Mouse (Mus musculus) hindbrain, embryonic 12.5 days (tissue): ENCODE data around the gene Irf8. TPM values are rescaled to one million over a fixed set of nuclear protein-coding genes. Genes with fewer than 3 reads are reported as not detected.
"Not testable (repeated sequence)": the region's sequence is repeated elsewhere in the genome, so short reads cannot be mapped to it uniquely, and the experiment has no call there.

Experiments
- ATAC-seq: fragments of 200-750 bp; cut with Nextera tagmentation; 2 replicates; pipeline ENCODE4 v1.8.0; 2017; ENCODE audit warnings: moderate TSS enrichment; ENCODE audit not compliant: low FRiP score
- H3K27ac ChIP-seq: fragments of 300-500 bp; sonication (generic); 2 replicates; pipeline ENCODE4 v1.5.1; 2016; ENCODE audit warnings: mild to moderate bottlenecking
- H3K27me3 ChIP-seq: fragments of 300-500 bp; sonication (generic); 2 replicates; pipeline ENCODE4 v1.6.1; 2016; ENCODE audit warnings: mild to moderate bottlenecking
- H3K36me3 ChIP-seq: fragments of 300-500 bp; sonication (generic); 2 replicates; pipeline ENCODE4 v1.6.1; 2016; ENCODE audit warnings: mild to moderate bottlenecking
- H3K4me1 ChIP-seq: fragments of 300-500 bp; sonication (generic); 2 replicates; pipeline ENCODE4 v1.6.1; 2016
- H3K4me2 ChIP-seq: fragments of 300-500 bp; sonication (generic); replicated peaks from 2 replicates; pipeline ENCODE4 v1.6.1; 2016; ENCODE audit warnings: mild to moderate bottlenecking
- H3K4me3 ChIP-seq: fragments of 300-500 bp; sonication (generic); 2 replicates; pipeline ENCODE4 v1.5.1; 2016; ENCODE audit warnings: mild to moderate bottlenecking
- H3K9ac ChIP-seq: fragments of 300-500 bp; sonication (generic); 2 replicates; pipeline ENCODE4 v1.6.1; 2016; ENCODE audit warnings: mild to moderate bottlenecking, moderate library complexity
- H3K9me3 ChIP-seq: fragments of 300-500 bp; sonication (generic); replicated peaks from 2 replicates; pipeline ENCODE4 v1.6.1; 2016; ENCODE audit warnings: mild to moderate bottlenecking
- WGBS: fragments of 180-500 bp; shearing (Covaris S2); methylation state at CpG from one replicate; pipeline ENCODE4 v1.1.7; 2016; 5-methylcytosine and 5-hydroxymethylcytosine counted together
- polyA plus RNA-seq: library from polyadenylated mRNA; unstranded; fragments of >200 nt; fragmentation: Nextera tagmentation; extraction: Ambion mirVana; gene quantifications from 2 replicates; pipeline ENCODE4 v1.2.1, GENCODE M21; 2016

The Irf8 gene
- polyA plus RNA-seq, 1 experiment from 2014 or later, result 3.7 TPM

DNA sequence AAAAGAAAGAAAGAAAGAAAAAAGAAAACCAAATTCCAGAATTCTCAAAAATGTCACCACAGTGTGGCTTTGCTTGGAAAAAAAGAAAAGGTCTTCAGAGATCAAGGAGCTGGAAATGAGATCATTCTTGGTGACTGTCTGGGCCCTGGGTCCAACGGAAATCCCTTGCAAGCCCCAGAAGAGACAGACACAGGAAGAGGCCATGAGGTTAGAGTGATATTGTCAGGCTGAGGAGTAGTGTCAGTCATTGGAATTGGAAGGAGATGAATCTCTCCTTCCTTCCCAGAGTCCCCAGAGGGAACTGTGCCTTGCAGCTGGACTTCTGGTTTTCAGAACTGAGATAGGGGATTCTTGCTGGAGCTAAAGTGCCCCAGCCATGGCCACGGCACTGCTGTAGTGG, 36.6 kb upstream of the Irf8 start:
- H3K36me3 ChIP-seq, result no peaks in the 10 kb centered on the region
- H3K27ac ChIP-seq, result no peak overlapping the region
- WGBS, result 61% methylated on average over 2 of the region's 2 CpGs
- H3K9me3 ChIP-seq, result 0 out of 2 replicates have a peak, but pooled peaks cover 3% of the 10 kb centered on the region
- ATAC-seq, result no peak
- peaks cover 6% of the 10 kb centered on the region; the same call in 1 of the 2 replicates for H3K4me1 ChIP-seq
- no peak overlapping the region for H3K9ac ChIP-seq
- no peak overlapping the region for H3K4me3 ChIP-seq
- no peaks in the 10 kb centered on the region; the same call in 1 of the 2 replicates for H3K27me3 ChIP-seq
- no peak overlapping the region for H3K4me2 ChIP-seq

GRCm38 (mm10) chr8:120700053-120700452, 36.1 kb upstream of the Irf8 start:
- Histone ChIP-seq H3K4me1 (peaks cover 6% of the 10 kb centered on the region; the same call in 1 of the 2 replicates), H3K9me3 (0 out of 2 replicates have a peak, but pooled peaks cover 3% of the 10 kb centered on the region), H3K27ac (no peak overlapping the region), H3K4me3 (no peak overlapping the region), H3K4me2 (no peak overlapping the region), H3K36me3 (no peaks in the 10 kb centered on the region), H3K9ac (no peak overlapping the region), H3K27me3 (no peaks in the 10 kb centered on the region; the same call in 1 of the 2 replicates)
- ATAC-seq, result no peak
- WGBS, result 89% methylated on average over 4 of the region's 4 CpGs

- Histone ChIP-seq H3K27me3 (no peaks in the 10 kb centered on the region), H3K27ac (no peak overlapping the region), H3K36me3 (no peaks in the 10 kb centered on the region), H3K4me2 (no peak overlapping the region), H3K4me3 (no peak overlapping the region), H3K4me1 (no peaks in the 10 kb centered on the region), H3K9ac (no peak overlapping the region), H3K9me3 (0 out of 2 replicates have a peak, but pooled peaks cover 3% of the 10 kb centered on the region)
- WGBS, result 64% methylated on average over 19 of the region's 19 CpGs
- no peak for ATAC-seq
These were observed 34.2 kb upstream of the Irf8 start for GRCm38 (mm10) chr8:120701758-120702465.

GRCm38 (mm10) chr8:120704203-120704602, 32.0 kb upstream of the Irf8 start:
- Histone ChIP-seq H3K4me3 (no peak overlapping the region), H3K4me1 (no peaks in the 10 kb centered on the region), H3K27ac (no peak overlapping the region), H3K4me2 (no peak overlapping the region), H3K27me3 (no peaks in the 10 kb centered on the region), H3K9ac (no peak overlapping the region), H3K9me3 (no peaks in the 10 kb centered on the region), H3K36me3 (no peaks in the 10 kb centered on the region)
- 64% methylated on average over 9 of the region's 9 CpGs for WGBS
- no peak for ATAC-seq

GRCm38 (mm10) chr8:120705163-120705562, 31.0 kb upstream of the Irf8 start:
- Histone ChIP-seq H3K9me3 (no peaks in the 10 kb centered on the region), H3K27me3 (no peaks in the 10 kb centered on the region), H3K36me3 (no peaks in the 10 kb centered on the region), H3K27ac (no peak overlapping the region), H3K9ac (no peak overlapping the region), H3K4me3 (no peak overlapping the region), H3K4me1 (no peaks in the 10 kb centered on the region), H3K4me2 (no peak overlapping the region)
- no peak for ATAC-seq
- 81% methylated on average over 15 of the region's 15 CpGs for WGBS

GRCm38 (mm10) chr8:120706193-120706592, 30.0 kb upstream of the Irf8 start:
- no peak overlapping the region for H3K4me3 ChIP-seq
- no peak for ATAC-seq
- WGBS, result 69% methylated on average over 3 of the region's 3 CpGs
- no peaks in the 10 kb centered on the region for H3K4me1 ChIP-seq
- no peaks in the 10 kb centered on the region for H3K36me3 ChIP-seq
- no peak overlapping the region for H3K4me2 ChIP-seq
- no peaks in the 10 kb centered on the region for H3K9me3 ChIP-seq
- H3K27me3 ChIP-seq, result no peaks in the 10 kb centered on the region
- H3K9ac ChIP-seq, result no peak overlapping the region
- no peak overlapping the region for H3K27ac ChIP-seq

DNA sequence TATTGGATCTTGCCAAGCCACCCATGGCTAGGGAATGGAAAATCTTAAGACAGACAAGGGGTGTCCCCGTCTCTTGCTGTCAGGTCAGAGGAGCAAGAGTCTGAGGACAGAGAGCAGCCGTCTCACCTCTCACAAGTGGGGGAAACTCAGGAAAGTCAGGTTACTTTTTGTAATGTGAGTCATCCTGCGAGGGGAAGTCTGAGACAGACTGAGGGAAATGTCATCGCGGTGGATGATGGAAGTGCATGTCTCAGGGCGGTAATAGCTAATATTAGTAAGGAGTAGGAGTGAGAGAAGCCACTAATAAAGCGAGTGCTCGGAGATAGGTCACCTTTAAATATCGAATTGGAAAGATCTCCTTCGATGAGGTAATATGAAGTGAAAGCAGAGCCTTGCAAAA, 27.0 kb upstream of the Irf8 start:
- Histone ChIP-seq H3K36me3 (no peaks in the 10 kb centered on the region), H3K27ac (no peak overlapping the region), H3K4me1 (no peaks in the 10 kb centered on the region), H3K9ac (no peak overlapping the region), H3K27me3 (no peaks in the 10 kb centered on the region), H3K9me3 (no peaks in the 10 kb centered on the region), H3K4me2 (no peak overlapping the region), H3K4me3 (no peak overlapping the region)
- ATAC-seq, result no peak
- 82% methylated on average over 10 of the region's 10 CpGs for whole genome bisulfite sequencing

DNA sequence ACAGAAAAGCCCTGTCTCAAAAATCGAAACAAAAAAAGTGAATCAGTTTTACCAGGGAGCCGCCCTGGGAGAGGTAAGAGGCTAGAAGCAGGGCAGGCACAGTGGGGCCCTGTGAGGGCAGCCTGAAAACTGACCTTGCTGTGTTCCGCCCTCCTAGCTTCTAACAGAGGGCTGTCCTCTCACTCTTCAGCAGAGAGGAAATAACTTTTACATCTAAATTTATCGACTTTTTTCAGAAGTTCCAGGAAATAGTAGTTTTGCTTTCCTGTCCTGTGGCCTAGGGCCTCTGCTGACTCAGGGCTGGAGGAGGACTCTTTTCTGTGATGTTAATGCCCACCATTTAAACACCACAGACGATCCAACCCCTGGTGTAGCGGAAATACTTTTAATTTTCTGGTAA, 21.0 kb upstream of the Irf8 start:
- Histone ChIP-seq H3K27ac (no peak overlapping the region), H3K9me3 (no peaks in the 10 kb centered on the region), H3K4me3 (no peak overlapping the region), H3K27me3 (no peaks in the 10 kb centered on the region), H3K4me1 (0 out of 2 replicates have a peak, but pooled peaks cover 2% of the 10 kb centered on the region), H3K36me3 (no peaks in the 10 kb centered on the region), H3K4me2 (no peak overlapping the region), H3K9ac (no peak overlapping the region)
- 77% methylated on average over 6 of the region's 6 CpGs for WGBS
- ATAC-seq, result no peak

- H3K4me1 ChIP-seq, result 0 out of 2 replicates have a peak, but pooled peaks cover 2% of the 10 kb centered on the region
- H3K36me3 ChIP-seq, result no peaks in the 10 kb centered on the region
- H3K9ac ChIP-seq, result no peak overlapping the region
- H3K27ac ChIP-seq, result no peak overlapping the region
- no peak overlapping the region for H3K4me2 ChIP-seq
- no peak overlapping the region for H3K4me3 ChIP-seq
- no peak for ATAC-seq
- WGBS, result 80% methylated on average over 15 of the region's 15 CpGs
- no peaks in the 10 kb centered on the region for H3K9me3 ChIP-seq
- H3K27me3 ChIP-seq, result no peaks in the 10 kb centered on the region
These were observed 20.0 kb upstream of the Irf8 start for GRCm38 (mm10) chr8:120715996-120716680.

- WGBS, result 69% methylated on average over 19 of the region's 19 CpGs
- Histone ChIP-seq H3K27ac (no peak overlapping the region), H3K9ac (no peak overlapping the region), H3K9me3 (no peaks in the 10 kb centered on the region), H3K27me3 (no peaks in the 10 kb centered on the region), H3K4me2 (no peak overlapping the region), H3K36me3 (no peaks in the 10 kb centered on the region), H3K4me1 (0 out of 2 replicates have a peak, but pooled peaks cover 2% of the 10 kb centered on the region), H3K4me3 (no peak overlapping the region)
- ATAC-seq, result no peak
These were observed 16.4 kb upstream of the Irf8 start for GRCm38 (mm10) chr8:120719586-120720236.

DNA sequence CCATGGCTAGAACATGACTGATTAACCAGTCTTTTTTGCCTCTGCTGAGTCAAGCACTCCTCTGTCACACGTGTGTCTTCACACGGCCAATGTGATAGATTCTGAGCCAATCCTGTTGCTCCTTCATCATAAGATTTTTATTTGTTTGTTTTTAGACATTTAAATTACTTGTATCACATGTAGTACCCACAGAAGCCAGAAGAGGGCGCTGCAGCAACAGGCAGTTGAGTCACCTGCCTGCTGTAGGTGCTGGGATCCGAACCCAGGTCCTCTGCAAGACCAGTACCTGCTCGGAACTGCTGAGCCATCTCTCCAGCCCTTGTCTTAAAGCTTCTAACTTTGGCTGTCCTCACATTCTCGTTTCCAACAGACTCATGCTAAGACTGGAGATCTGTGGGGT, 13.1 kb upstream of the Irf8 start:
- Histone ChIP-seq H3K4me2 (no peak overlapping the region), H3K9ac (no peak overlapping the region), H3K27me3 (no peaks in the 10 kb centered on the region), H3K27ac (no peak overlapping the region), H3K4me3 (no peak overlapping the region), H3K4me1 (0 out of 2 replicates have a peak, but pooled peaks cover 2% of the 10 kb centered on the region), H3K36me3 (no peaks in the 10 kb centered on the region), H3K9me3 (no peaks in the 10 kb centered on the region)
- 71% methylated on average over 6 of the region's 6 CpGs for WGBS
- no peak for ATAC-seq

DNA sequence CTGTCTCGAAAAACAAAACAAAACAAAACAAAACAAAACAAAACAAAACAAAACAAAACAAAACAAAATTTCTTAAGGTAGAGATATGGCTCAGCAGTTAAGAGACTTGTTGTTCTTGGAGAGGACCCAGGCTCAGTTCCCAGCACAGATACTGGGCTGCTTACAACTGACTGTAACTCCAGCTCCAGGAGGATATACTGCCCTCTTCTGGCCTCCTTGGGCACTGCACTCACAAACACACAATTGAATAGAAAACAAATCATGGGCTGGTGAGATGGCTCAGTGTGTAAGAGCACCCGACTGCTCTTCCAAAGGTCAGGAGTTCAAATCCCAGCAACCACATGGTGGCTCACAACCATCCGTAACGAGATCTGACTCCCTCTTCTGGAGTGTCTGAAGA, 12.1 kb upstream of the Irf8 start:
- H3K9ac ChIP-seq, H3K27ac ChIP-seq, H3K9me3 ChIP-seq, H3K4me1 ChIP-seq, ATAC-seq, H3K4me3 ChIP-seq, H3K36me3 ChIP-seq, H3K4me2 ChIP-seq, H3K27me3 ChIP-seq: not testable (repeated sequence)
- WGBS, result 92% methylated on average over 4 of the region's 4 CpGs
